Mouse (Mus musculus): ENCODE results near the gene 4930486L24Rik. TPM values are rescaled to one million over a fixed set of nuclear protein-coding genes. Genes with fewer than 3 reads are reported as not detected.

Gene 4930486L24Rik
- polyA plus RNA-seq, 1 experiment: 0.67 TPM

GRCm38 (mm10) chr13:60820486-60821175 is 43.6 kb downstream of the 4930486L24Rik start:
- H3K4me1 ChIP-seq (ENCODE audit: control insufficient read depth, insufficient read depth, low read length): no peaks in the 10 kb centered on the region
- no peak overlapping the region for H3K4me3 ChIP-seq (ENCODE audit: low read depth, low read length)
- no peak for TF ChIP-seq POLR2A (IDR thresholded peaks at IDR 0.05; ENCODE audit: insufficient read depth, low read length)
- TF ChIP-seq CTCF (IDR thresholded peaks at IDR 0.05; ENCODE audit: low read depth, low read length): no peak
- TF ChIP-seq EP300 (IDR thresholded peaks at IDR 0.05; ENCODE audit: insufficient read depth, low read depth, low read length): no peak
- H3K27ac ChIP-seq (ENCODE audit: insufficient read depth, low read length): no peak overlapping the region
- H3K27me3 ChIP-seq (ENCODE audit: control insufficient read depth, insufficient read depth, low read length, poor library complexity, severe bottlenecking): no peaks in the 10 kb centered on the region
- H3K9ac ChIP-seq (ENCODE audit: low read depth, poor library complexity, severe bottlenecking): no peak overlapping the region
- H3K36me3 ChIP-seq (ENCODE audit: control insufficient read depth, insufficient read depth, low read length, poor library complexity, severe bottlenecking): no peaks in the 10 kb centered on the region
- H3K9me3 ChIP-seq (replicated peaks; ENCODE audit: control insufficient read depth, insufficient read depth, low read length, poor library complexity, severe bottlenecking): no peaks in the 10 kb centered on the region

- TF ChIP-seq EP300 (IDR thresholded peaks at IDR 0.05; ENCODE audit: insufficient read depth, low read depth, low read length): no peak
- TF ChIP-seq CTCF (IDR thresholded peaks at IDR 0.05; ENCODE audit: low read depth, low read length): peak; percentile 74
- no peaks in the 10 kb centered on the region for H3K36me3 ChIP-seq (ENCODE audit: control insufficient read depth, insufficient read depth, low read length, poor library complexity, severe bottlenecking)
Measured at GRCm38 (mm10) chr13:60819469-60819868, 44.8 kb downstream of the 4930486L24Rik start.

GRCm38 (mm10) chr13:60813722-60814121 is 50.6 kb downstream of the 4930486L24Rik start:
- no peaks in the 10 kb centered on the region for H3K4me1 ChIP-seq (ENCODE audit: control insufficient read depth, insufficient read depth, low read length)
- no peaks in the 10 kb centered on the region for H3K27me3 ChIP-seq (ENCODE audit: control insufficient read depth, insufficient read depth, low read length, poor library complexity, severe bottlenecking)
- no peaks in the 10 kb centered on the region for H3K36me3 ChIP-seq (ENCODE audit: control insufficient read depth, insufficient read depth, low read length, poor library complexity, severe bottlenecking)
- H3K27ac ChIP-seq (ENCODE audit: insufficient read depth, low read length): no peak overlapping the region
- no peak overlapping the region for H3K9ac ChIP-seq (ENCODE audit: low read depth, poor library complexity, severe bottlenecking)
- no peak overlapping the region for H3K4me3 ChIP-seq (ENCODE audit: low read depth, low read length)
- no peak for TF ChIP-seq CTCF (IDR thresholded peaks at IDR 0.05; ENCODE audit: low read depth, low read length)
- TF ChIP-seq POLR2A (IDR thresholded peaks at IDR 0.05; ENCODE audit: insufficient read depth, low read length): no peak
- no peak for TF ChIP-seq EP300 (IDR thresholded peaks at IDR 0.05; ENCODE audit: insufficient read depth, low read depth, low read length)
- H3K9me3 ChIP-seq (replicated peaks; ENCODE audit: control insufficient read depth, insufficient read depth, low read length, poor library complexity, severe bottlenecking): no peaks in the 10 kb centered on the region

More at GRCm38 (mm10) chr13:60819469-60819868, 44.8 kb downstream of the 4930486L24Rik start:
- Histone ChIP-seq H3K4me1 (ENCODE audit: control insufficient read depth, insufficient read depth, low read length) (no peaks in the 10 kb centered on the region), H3K4me3 (ENCODE audit: low read depth, low read length) (no peak overlapping the region), H3K27me3 (ENCODE audit: control insufficient read depth, insufficient read depth, low read length, poor library complexity, severe bottlenecking) (no peaks in the 10 kb centered on the region), H3K27ac (ENCODE audit: insufficient read depth, low read length) (no peak overlapping the region), H3K9ac (ENCODE audit: low read depth, poor library complexity, severe bottlenecking) (no peak overlapping the region), H3K9me3 (replicated peaks; ENCODE audit: control insufficient read depth, insufficient read depth, low read length, poor library complexity, severe bottlenecking) (no peaks in the 10 kb centered on the region)

GRCm38 (mm10) chr13:60812768-60813167 is 51.5 kb downstream of the 4930486L24Rik start:
- H3K4me3 ChIP-seq (ENCODE audit: low read depth, low read length): no peak overlapping the region
- H3K27me3 ChIP-seq (ENCODE audit: control insufficient read depth, insufficient read depth, low read length, poor library complexity, severe bottlenecking): no peaks in the 10 kb centered on the region
- no peak overlapping the region for H3K9ac ChIP-seq (ENCODE audit: low read depth, poor library complexity, severe bottlenecking)
- no peaks in the 10 kb centered on the region for H3K4me1 ChIP-seq (ENCODE audit: control insufficient read depth, insufficient read depth, low read length)
- TF ChIP-seq POLR2A (IDR thresholded peaks at IDR 0.05; ENCODE audit: insufficient read depth, low read length) (no peak), EP300 (IDR thresholded peaks at IDR 0.05; ENCODE audit: insufficient read depth, low read depth, low read length) (no peak), CTCF (IDR thresholded peaks at IDR 0.05; ENCODE audit: low read depth, low read length) (no peak)
- no peaks in the 10 kb centered on the region for H3K36me3 ChIP-seq (ENCODE audit: control insufficient read depth, insufficient read depth, low read length, poor library complexity, severe bottlenecking)
- H3K27ac ChIP-seq (ENCODE audit: insufficient read depth, low read length): no peak overlapping the region
- H3K9me3 ChIP-seq (replicated peaks; ENCODE audit: control insufficient read depth, insufficient read depth, low read length, poor library complexity, severe bottlenecking): no peaks in the 10 kb centered on the region

- TF ChIP-seq CTCF (IDR thresholded peaks at IDR 0.05; ENCODE audit: low read depth, low read length): no peak
- no peak for TF ChIP-seq POLR2A (IDR thresholded peaks at IDR 0.05; ENCODE audit: insufficient read depth, low read length)
- H3K27me3 ChIP-seq (ENCODE audit: control insufficient read depth, insufficient read depth, low read length, poor library complexity, severe bottlenecking): no peaks in the 10 kb centered on the region
Measured at GRCm38 (mm10) chr13:60809690-60810089, 54.6 kb downstream of the 4930486L24Rik start.

GRCm38 (mm10) chr13:60802749-60803148 is 61.5 kb downstream of the 4930486L24Rik start, which contains the start of gene Ctsll3:
Ctsll3 (minus strand) TSS chr13:60802849.
- no peak for TF ChIP-seq CTCF (IDR thresholded peaks at IDR 0.05; ENCODE audit: low read depth, low read length)
- no peak for TF ChIP-seq EP300 (IDR thresholded peaks at IDR 0.05; ENCODE audit: insufficient read depth, low read depth, low read length)
- no peak for TF ChIP-seq POLR2A (IDR thresholded peaks at IDR 0.05; ENCODE audit: insufficient read depth, low read length)

More at GRCm38 (mm10) chr13:60809690-60810089, 54.6 kb downstream of the 4930486L24Rik start:
- H3K4me1 ChIP-seq (ENCODE audit: control insufficient read depth, insufficient read depth, low read length): no peaks in the 10 kb centered on the region
- no peak overlapping the region for H3K9ac ChIP-seq (ENCODE audit: low read depth, poor library complexity, severe bottlenecking)
- H3K36me3 ChIP-seq (ENCODE audit: control insufficient read depth, insufficient read depth, low read length, poor library complexity, severe bottlenecking): no peaks in the 10 kb centered on the region
- H3K4me3 ChIP-seq (ENCODE audit: low read depth, low read length): no peak overlapping the region
- no peak overlapping the region for H3K27ac ChIP-seq (ENCODE audit: insufficient read depth, low read length)
- no peaks in the 10 kb centered on the region for H3K9me3 ChIP-seq (replicated peaks; ENCODE audit: control insufficient read depth, insufficient read depth, low read length, poor library complexity, severe bottlenecking)

More at GRCm38 (mm10) chr13:60802749-60803148, 61.5 kb downstream of the 4930486L24Rik start, which contains the start of gene Ctsll3:
- Histone ChIP-seq H3K9me3 (replicated peaks; ENCODE audit: control insufficient read depth, insufficient read depth, low read length, poor library complexity, severe bottlenecking) (no peaks in the 10 kb centered on the region), H3K36me3 (ENCODE audit: control insufficient read depth, insufficient read depth, low read length, poor library complexity, severe bottlenecking) (no peaks in the 10 kb centered on the region), H3K4me1 (ENCODE audit: control insufficient read depth, insufficient read depth, low read length) (no peaks in the 10 kb centered on the region), H3K27me3 (ENCODE audit: control insufficient read depth, insufficient read depth, low read length, poor library complexity, severe bottlenecking) (no peaks in the 10 kb centered on the region), H3K27ac (ENCODE audit: insufficient read depth, low read length) (no peak within 1 kb of the TSS), H3K4me3 (ENCODE audit: low read depth, low read length) (no peak within 1 kb of the TSS), H3K9ac (ENCODE audit: low read depth, poor library complexity, severe bottlenecking) (no peak within 1 kb of the TSS)

Other genes starting within 250 kb of the 4930486L24Rik start
- not detected in 2 replicates for gene BC051665, start 78.1 kb downstream of the 4930486L24Rik start, polyA plus RNA-seq (2011; ENCODE audit: insufficient read depth, insufficient read length, low read depth, missing spikeins)
- not detected in 2 replicates for gene Ctsll3, start 61.6 kb downstream of the 4930486L24Rik start, polyA plus RNA-seq (2011; ENCODE audit: insufficient read depth, insufficient read length, low read depth, missing spikeins)
- gene Gm49392, start 32.4 kb upstream of the 4930486L24Rik start, polyA plus RNA-seq (2011; ENCODE audit: insufficient read depth, insufficient read length, low read depth, missing spikeins): not detected in 2 replicates
- not detected in 2 replicates for gene Ctla2b, start 33.0 kb upstream of the 4930486L24Rik start, polyA plus RNA-seq (2011; ENCODE audit: insufficient read depth, insufficient read length, low read depth, missing spikeins)
- 5.3 and 14.0 TPM in 2 replicates for gene Tpbpb, start 40.4 kb upstream of the 4930486L24Rik start, polyA plus RNA-seq (2011; ENCODE audit: insufficient read depth, insufficient read length, low read depth, missing spikeins)
- not detected in 2 replicates for gene Gm49393, start 71.1 kb upstream of the 4930486L24Rik start, polyA plus RNA-seq (2011; ENCODE audit: insufficient read depth, insufficient read length, low read depth, missing spikeins)
- gene Gm49391, start 72.1 kb upstream of the 4930486L24Rik start, polyA plus RNA-seq (2011; ENCODE audit: insufficient read depth, insufficient read length, low read depth, missing spikeins): not detected in 2 replicates
- 4.2 and 6.0 TPM in 2 replicates for gene Ctla2a, start 72.2 kb upstream of the 4930486L24Rik start, polyA plus RNA-seq (2011; ENCODE audit: insufficient read depth, insufficient read length, low read depth, missing spikeins)
- 14.2 and 34.1 TPM in 2 replicates for gene Tpbpa, start 77.5 kb upstream of the 4930486L24Rik start, polyA plus RNA-seq (2011; ENCODE audit: insufficient read depth, insufficient read length, low read depth, missing spikeins)
- gene Ctsj, start 141.5 kb upstream of the 4930486L24Rik start, polyA plus RNA-seq (2011; ENCODE audit: insufficient read depth, insufficient read length, low read depth, missing spikeins): 3.8 and 5.8 TPM in 2 replicates
- gene Ctsq, start 176.2 kb upstream of the 4930486L24Rik start, polyA plus RNA-seq (2011; ENCODE audit: insufficient read depth, insufficient read length, low read depth, missing spikeins): 0.65 and 1.4 TPM in 2 replicates

All from ES-Bruce4 (cell line).